Mouse (Mus musculus) cerebellum, adult 9-11 months (tissue): ENCODE measurements at regions not wholly inside any gene's neighbourhood (a gene's known extent, or its start where the extent isn't known, plus 50 kb on each side); places are given as distances from the start of the nearest gene placed in this dataset.

Source experiments
- DNase-seq: peaks from one replicate; pipeline ENCODE4 v3.0.0; 2022

DNA sequence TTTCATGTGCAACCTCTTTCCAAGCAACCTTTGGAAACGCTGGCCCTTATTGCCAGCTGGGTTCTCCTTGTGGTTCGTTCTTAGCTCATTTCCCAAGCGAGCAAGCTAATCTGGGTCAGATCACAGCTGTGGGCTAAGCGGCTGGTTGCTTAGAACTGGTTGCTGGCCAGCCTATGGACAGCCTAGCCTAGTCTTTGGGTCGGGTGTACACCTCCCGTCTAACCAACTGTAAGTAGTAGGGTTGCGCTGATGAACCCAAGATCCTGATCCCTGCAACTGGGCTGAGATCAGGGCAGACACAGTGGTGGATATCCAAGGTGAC, 236.5 kb downstream of the Mtx2 start:
- peak; percentile 55 for DNase-seq

DNA sequence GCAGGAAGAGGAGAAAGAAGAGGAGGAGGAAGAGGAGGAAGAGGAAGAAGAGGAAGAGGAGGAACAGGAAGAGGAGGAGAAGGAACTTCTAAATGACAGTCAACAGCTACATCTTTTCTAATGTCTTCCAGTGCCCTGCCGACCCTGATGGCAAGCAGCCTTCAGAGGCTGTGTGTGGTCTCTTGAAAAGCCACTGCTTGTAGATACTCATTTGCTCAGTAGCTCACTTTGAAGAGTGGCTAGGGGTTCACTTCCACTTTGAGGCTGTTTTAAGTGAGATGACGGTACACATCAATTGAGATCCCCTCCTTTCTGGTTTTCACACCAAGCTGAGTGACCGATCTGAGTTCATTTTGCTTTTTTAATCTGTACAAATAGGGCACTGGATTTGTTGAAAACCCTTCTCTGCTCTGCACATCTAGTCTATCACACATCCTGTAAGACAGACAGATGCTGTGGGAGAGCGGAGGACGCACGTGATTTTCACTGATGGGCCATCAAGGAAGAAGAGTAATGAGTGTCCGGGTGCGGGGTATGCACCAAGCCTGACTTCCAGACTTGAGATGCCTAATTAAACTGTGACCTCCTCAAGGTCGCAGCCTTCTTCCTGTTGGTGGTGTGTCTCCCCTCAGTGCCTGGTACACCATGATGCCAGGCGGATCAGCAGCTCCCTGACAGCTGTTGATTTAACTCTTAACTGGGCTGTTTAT, 239.0 kb downstream of the Mtx2 start:
- no peak for DNase-seq

- no peak for DNase-seq
Observed at GRCm38 (mm10) chr2:75065304-75065703, 239.7 kb downstream of the Mtx2 start.

GRCm38 (mm10) chr2:75069321-75069720, 243.7 kb downstream of the Mtx2 start:
- no peak for DNase-seq

- no peak for DNase-seq
Observed at GRCm38 (mm10) chr2:75072021-75072420, 246.4 kb downstream of the Mtx2 start.

- DNase-seq: no peak
Observed at GRCm38 (mm10) chr2:75072471-75072870, 246.9 kb downstream of the Mtx2 start.

- DNase-seq: no peak
Observed at GRCm38 (mm10) chr2:75073178-75073577, 247.6 kb downstream of the Mtx2 start.

DNA sequence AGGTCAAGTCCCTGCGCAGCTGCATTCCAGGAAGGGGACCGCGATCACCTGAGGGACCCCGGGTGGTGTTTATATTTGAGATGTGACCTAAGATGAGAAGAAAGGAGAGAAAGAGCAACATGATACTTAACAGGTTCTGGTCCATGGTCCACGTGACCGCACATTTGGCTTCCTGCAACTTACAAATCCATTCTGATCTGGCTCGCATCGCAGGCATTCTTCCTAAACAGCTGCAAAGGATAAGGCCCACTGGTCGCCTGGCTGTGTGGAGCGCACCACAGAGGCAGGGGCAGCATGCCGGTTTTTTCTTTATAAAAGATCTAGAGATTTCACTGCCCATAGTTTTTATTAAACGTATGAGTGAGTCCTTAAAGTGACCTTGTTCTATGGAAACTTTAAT, 261.6 kb downstream of the Mtx2 start:
- DNase-seq: no peak

DNA sequence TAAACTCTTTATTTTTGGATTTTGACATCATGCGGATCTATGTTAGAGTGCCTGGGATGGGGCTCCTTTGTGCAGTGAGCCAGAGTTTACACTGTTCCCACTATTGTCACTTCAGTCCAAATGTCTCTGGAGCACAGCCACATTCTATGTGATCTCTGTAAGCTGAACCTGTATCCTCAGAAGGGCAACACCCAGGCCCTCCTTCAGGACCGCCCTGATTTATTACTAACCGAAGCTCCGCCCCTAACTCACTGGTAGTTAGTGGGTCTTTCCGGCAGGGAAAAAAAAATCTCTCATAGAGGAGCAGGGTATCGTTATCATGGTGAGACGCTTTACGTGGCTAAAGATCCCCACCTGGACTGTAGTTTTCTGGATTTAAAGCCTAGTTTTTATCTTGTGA, 263.6 kb downstream of the Mtx2 start:
- no peak for DNase-seq

DNA sequence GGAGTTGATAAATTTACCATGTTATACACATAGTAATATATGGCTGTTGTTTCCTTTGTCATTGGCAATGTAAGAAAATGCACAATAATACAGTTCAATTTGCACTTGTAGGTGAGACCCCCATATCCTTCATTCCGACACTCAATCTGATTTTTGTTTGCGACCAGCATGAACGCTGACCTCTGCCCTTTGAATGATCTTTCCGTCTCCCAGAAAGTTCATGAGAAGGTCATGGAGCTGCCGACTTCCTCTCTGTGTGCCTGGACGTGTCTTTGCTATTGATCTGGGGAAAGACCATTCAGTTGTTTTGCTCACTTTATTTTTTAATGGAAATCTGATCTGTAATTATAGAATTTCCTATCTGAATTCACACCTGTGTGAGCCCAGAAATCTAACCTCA, 264.0 kb downstream of the Mtx2 start:
- no peak for DNase-seq

GRCm38 (mm10) chr2:75090439-75090838, 264.8 kb downstream of the Mtx2 start:
- DNase-seq: no peak

DNA sequence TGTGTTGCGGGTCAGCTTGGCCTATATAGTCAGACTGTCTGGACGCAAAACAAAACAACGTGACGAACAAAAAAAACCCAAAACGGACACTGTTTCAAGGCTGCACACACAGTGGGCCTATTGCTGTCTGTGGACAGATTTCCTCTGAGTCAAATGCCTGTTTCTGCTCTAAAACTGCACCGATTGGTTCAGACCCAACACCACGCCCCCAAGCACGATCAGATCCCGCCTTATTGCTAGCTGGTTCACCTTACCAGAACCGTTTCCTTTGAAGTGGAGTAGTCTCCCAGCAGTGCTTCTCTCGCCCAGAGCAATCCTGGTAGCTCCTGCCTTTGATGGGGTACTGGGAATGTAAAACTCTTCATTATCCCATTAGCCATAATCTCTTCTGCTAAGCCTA, 275.9 kb downstream of the Mtx2 start:
- no peak for DNase-seq

DNA sequence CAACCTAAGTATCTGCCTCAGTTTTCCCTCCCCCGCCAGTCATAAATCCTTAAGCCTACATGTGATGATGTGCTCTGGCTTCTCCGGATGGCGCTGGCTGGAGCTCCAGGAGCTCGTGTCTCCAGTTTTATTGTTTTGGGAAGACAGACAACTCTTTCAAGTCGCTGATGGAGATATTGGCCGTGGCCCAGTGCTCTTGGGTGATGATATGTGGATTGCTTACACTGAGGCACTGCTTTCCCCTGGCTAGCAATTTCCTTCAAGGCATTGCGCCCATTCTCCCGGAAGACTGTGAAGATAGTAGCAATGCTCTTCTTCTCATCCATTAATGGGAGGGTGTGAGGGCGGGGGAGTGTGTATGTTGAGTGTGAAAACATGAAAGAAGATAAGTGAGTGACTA, 287.1 kb downstream of the Mtx2 start:
- no peak for DNase-seq

DNA sequence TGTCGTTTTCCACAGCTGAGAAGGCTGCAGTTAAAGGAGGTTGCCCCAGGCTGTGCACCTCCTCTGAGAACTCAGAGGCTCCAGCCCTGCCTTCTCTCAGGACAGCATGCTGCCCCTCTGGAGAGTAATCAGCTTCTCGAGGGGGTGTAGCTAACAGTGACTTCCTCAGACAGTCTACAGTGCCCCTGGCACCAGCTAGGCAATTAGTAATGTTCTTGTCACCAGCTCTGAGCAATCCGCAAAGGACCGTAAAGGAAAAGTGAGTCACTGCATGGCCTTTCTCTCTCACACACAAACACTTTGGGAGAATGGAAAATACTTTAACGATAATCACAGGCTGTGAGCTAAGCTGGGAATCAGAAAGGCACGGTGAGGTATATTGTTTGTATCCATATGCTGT, 288.8 kb downstream of the Mtx2 start:
- no peak for DNase-seq

- no peak for DNase-seq
Observed at GRCm38 (mm10) chr2:75118348-75118926, 292.8 kb downstream of the Mtx2 start.

- no peak for DNase-seq
Observed at GRCm38 (mm10) chr2:75119599-75119998, 294.0 kb downstream of the Mtx2 start.

- no peak for DNase-seq
Observed at GRCm38 (mm10) chr2:75133298-75134080, 307.9 kb downstream of the Mtx2 start.

DNA sequence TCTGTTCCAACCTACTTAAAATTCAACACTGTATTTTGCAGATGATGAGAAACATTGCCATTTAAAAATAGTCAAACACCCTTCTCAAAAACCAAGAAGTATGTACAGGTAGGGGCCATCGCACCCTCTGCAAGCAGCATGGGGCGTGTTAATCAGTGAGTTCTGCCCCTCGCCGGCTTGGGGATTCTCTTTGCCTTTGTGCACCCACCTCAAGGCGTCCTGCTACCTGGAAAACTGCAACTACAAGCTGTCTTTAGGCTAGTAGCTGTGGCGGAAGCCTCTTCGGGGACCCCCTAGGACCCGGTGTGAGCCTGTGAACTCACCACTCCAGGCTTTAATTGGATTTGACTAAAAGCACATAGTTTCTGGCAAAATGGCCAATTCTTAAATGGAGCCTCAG, 311.0 kb downstream of the Mtx2 start:
- DNase-seq: no peak

DNA sequence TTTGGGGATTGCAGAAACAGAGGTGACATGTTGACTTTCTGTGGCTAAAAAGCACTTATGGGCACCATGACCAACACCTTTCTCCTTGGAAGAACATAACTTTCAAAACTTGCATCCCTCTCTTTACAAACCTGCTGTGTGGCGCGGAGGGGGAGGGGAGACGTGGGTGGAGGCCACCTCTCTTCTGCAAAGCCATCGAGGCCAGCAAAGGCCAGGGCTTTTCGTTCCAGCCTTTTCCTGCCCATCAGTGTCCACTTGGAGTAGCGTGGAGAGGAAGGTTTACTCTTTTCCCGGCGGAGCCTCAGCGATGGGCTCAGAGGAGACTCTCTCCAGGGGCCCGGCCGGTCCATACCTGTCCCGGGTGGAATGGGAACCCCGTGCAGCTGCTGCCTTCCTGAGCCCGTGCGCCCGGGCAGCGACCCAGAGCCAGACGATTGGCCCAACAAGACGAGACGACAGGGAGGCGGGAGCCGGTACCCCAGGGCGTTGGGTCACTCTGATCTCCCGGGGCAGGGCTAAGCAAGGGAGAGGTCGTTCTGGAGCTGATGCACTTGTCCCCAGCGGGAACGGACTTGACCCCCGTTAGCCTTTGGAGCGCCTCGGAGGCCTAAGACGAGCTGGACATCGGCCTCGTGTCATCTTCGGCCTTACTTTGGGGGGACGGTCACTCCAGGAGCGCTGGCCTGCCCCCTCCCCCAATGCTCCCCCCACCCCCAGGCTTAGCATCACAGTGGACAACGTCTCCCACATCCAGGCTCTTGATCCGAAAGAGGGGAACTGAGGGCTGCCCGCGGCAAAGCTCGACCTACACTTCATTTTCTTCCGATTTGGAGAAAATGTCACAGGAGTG, 311.8 kb downstream of the Mtx2 start:
- peak; percentile 3 for DNase-seq

- DNase-seq: peak; percentile 6
Observed at GRCm38 (mm10) chr2:75137983-75138745, 312.6 kb downstream of the Mtx2 start.

DNA sequence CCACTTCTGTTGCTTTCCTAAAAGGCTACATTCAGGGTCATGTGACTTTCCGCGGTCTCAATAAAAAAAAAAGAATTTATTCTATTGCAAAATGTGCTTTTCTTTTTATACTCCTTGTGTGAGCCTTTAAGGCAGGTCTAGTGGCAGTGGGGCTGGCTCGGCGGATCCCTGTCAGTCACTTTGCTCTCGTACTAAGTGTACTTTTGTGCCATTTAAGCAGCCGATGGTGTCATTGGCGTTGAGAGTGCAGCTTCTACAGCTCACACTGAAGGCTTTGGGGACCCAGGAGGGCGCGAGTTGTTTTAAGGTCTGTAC, 313.1 kb downstream of the Mtx2 start:
- no peak for DNase-seq

- DNase-seq: no peak
Observed at GRCm38 (mm10) chr2:75139544-75139943, 313.9 kb downstream of the Mtx2 start.

- no peak for DNase-seq
Observed at GRCm38 (mm10) chr2:75142675-75143074, 317.1 kb downstream of the Mtx2 start.
